Mouse (Mus musculus) kidney, adult 2 months (tissue): Measurements from ENCODE around the gene Adipor2. TPM values are rescaled to one million over a fixed set of nuclear protein-coding genes. Genes with fewer than 3 reads are reported as not detected.

Experiments used
- DNase-seq: peaks from one replicate; pipeline ENCODE4 v3.0.0; 2021
- H3K27ac ChIP-seq: fragments of 200-500 bp; 2 replicates; pipeline ENCODE4 v1.5.1; 2012; ENCODE audit warnings: low read depth, low read length, control low read depth, inconsistent platforms; ENCODE audit not compliant: insufficient read depth
- H3K27me3 ChIP-seq: fragments of 200-500 bp; replicated peaks from 2 replicates; pipeline ENCODE4 v1.6.1; 2012; ENCODE audit warnings: mild to moderate bottlenecking, moderate library complexity, low read length, inconsistent platforms; ENCODE audit not compliant: control insufficient read depth, insufficient read depth
- H3K36me3 ChIP-seq: fragments of 200-500 bp; 2 replicates; pipeline ENCODE4 v1.6.1; 2012; ENCODE audit warnings: mild to moderate bottlenecking, moderate library complexity, low read length, inconsistent platforms; ENCODE audit not compliant: control insufficient read depth, insufficient read depth
- H3K4me1 ChIP-seq: fragments of 200-500 bp; 2 replicates; pipeline ENCODE4 v1.6.1; 2011; ENCODE audit warnings: low read length; ENCODE audit not compliant: control insufficient read depth, insufficient read depth
- H3K4me3 ChIP-seq: fragments of 200-500 bp; 2 replicates; pipeline ENCODE4 v1.5.1; 2011; ENCODE audit warnings: mild to moderate bottlenecking, low read depth, low read length, control low read depth; ENCODE audit not compliant: insufficient read depth
- CTCF ChIP-seq: fragments of 200-500 bp; conservative IDR thresholded peaks from 2 replicates; pipeline ENCODE4 v1.5.1; 2011; ENCODE audit warnings: low read depth, mild to moderate bottlenecking, control low read depth, low read length, moderate library complexity, mixed read lengths; ENCODE audit not compliant: insufficient read depth, insufficient read length
- POLR2A ChIP-seq: fragments of 200-500 bp; IDR thresholded peaks from one replicate; pipeline ENCODE4 v1.6.1; 2011; ENCODE audit warnings: low read depth, low read length, control low read depth
- WGBS: fragments of 180-500 bp; shearing (Covaris S2); methylation state at CpG from one replicate; pipeline ENCODE4 v1.1.7; 2018; 5-methylcytosine and 5-hydroxymethylcytosine counted together
- polyA plus RNA-seq: library from polyadenylated mRNA; depleted of rRNA; stranded (reverse); fragments of >200 nt; gene quantifications from 2 replicates; pipeline ENCODE4 v1.2.3, GENCODE M21; 2012

Adipor2 gene
- polyA plus RNA-seq, 1 experiment = 66.6 TPM

GRCm38 (mm10) chr6:119358020-119358571, 59.4 kb downstream of the Adipor2 start:
- TF ChIP-seq CTCF = no peak
- TF ChIP-seq POLR2A = no peak
- H3K36me3 ChIP-seq = peaks cover 10% of the 10 kb centered on the region
- H3K27me3 ChIP-seq = no peaks in the 10 kb centered on the region
- no peak overlapping the region for H3K4me3 ChIP-seq
- DNase-seq = no peak
- H3K27ac ChIP-seq = no peak overlapping the region
- WGBS = 79% methylated on average over 8 of the region's 8 CpGs
- no peaks in the 10 kb centered on the region for H3K4me1 ChIP-seq

GRCm38 (mm10) chr6:119352501-119352900, 65.0 kb downstream of the Adipor2 start:
- WGBS = 79% methylated on average over 6 of the region's 6 CpGs
- H3K27me3 ChIP-seq = no peaks in the 10 kb centered on the region
- peaks cover 3% of the 10 kb centered on the region; the same call in 1 of the 2 replicates for H3K36me3 ChIP-seq
- TF ChIP-seq POLR2A (no peak), CTCF (no peak)
- H3K4me1 ChIP-seq = no peaks in the 10 kb centered on the region
- H3K27ac ChIP-seq = no peak overlapping the region
- DNase-seq = no peak
- H3K4me3 ChIP-seq = no peak overlapping the region

GRCm38 (mm10) chr6:119351656-119352055, 65.8 kb downstream of the Adipor2 start:
- H3K27me3 ChIP-seq = no peaks in the 10 kb centered on the region
- DNase-seq = no peak
- WGBS = 80% methylated on average over 8 of the region's 8 CpGs
- H3K27ac ChIP-seq = no peak overlapping the region
- no peak overlapping the region for H3K4me3 ChIP-seq
- no peaks in the 10 kb centered on the region for H3K4me1 ChIP-seq
- no peaks in the 10 kb centered on the region for H3K36me3 ChIP-seq
- TF ChIP-seq CTCF (no peak), POLR2A (no peak)

GRCm38 (mm10) chr6:119350703-119351198, 66.8 kb downstream of the Adipor2 start:
- H3K36me3 ChIP-seq = no peaks in the 10 kb centered on the region
- no peak overlapping the region for H3K27ac ChIP-seq
- no peaks in the 10 kb centered on the region for H3K4me1 ChIP-seq
- DNase-seq = no peak
- H3K4me3 ChIP-seq = no peak overlapping the region
- whole genome bisulfite sequencing = 84% methylated on average over 9 of the region's 9 CpGs
- TF ChIP-seq CTCF (no peak), POLR2A (no peak)
- H3K27me3 ChIP-seq = no peaks in the 10 kb centered on the region

- H3K27me3 ChIP-seq = no peaks in the 10 kb centered on the region
- WGBS = 0% methylated on average over 1 of the region's 1 CpGs
- DNase-seq = peak; percentile 70
- TF ChIP-seq POLR2A = no peak
- peak; percentile 51 for TF ChIP-seq CTCF
- no peak overlapping the region for H3K27ac ChIP-seq
- H3K36me3 ChIP-seq = no peaks in the 10 kb centered on the region
- no peaks in the 10 kb centered on the region for H3K4me1 ChIP-seq
- no peak overlapping the region for H3K4me3 ChIP-seq
Observed at GRCm38 (mm10) chr6:119348234-119348633, 69.3 kb downstream of the Adipor2 start.

GRCm38 (mm10) chr6:119347813-119348212, 69.7 kb downstream of the Adipor2 start:
- WGBS = 77% methylated on average over 5 of the region's 5 CpGs

GRCm38 (mm10) chr6:119346257-119346656, 71.2 kb downstream of the Adipor2 start:
- Histone ChIP-seq H3K4me3 (no peak overlapping the region), H3K27me3 (no peaks in the 10 kb centered on the region), H3K27ac (no peak overlapping the region), H3K36me3 (no peaks in the 10 kb centered on the region), H3K4me1 (no peaks in the 10 kb centered on the region)
- DNase-seq = no peak
- TF ChIP-seq POLR2A = no peak
- TF ChIP-seq CTCF = no peak
- 30% methylated on average over 10 of the region's 10 CpGs for WGBS

More at GRCm38 (mm10) chr6:119347813-119348212, 69.7 kb downstream of the Adipor2 start:
- DNase-seq = no peak
- no peaks in the 10 kb centered on the region for H3K36me3 ChIP-seq
- no peak for TF ChIP-seq CTCF
- TF ChIP-seq POLR2A = no peak
- H3K27ac ChIP-seq = no peak overlapping the region
- no peaks in the 10 kb centered on the region for H3K4me1 ChIP-seq
- no peak overlapping the region for H3K4me3 ChIP-seq
- no peaks in the 10 kb centered on the region for H3K27me3 ChIP-seq

- DNase-seq = peak; percentile 60
- H3K4me1 ChIP-seq = no peaks in the 10 kb centered on the region
- TF ChIP-seq CTCF = no peak
- TF ChIP-seq POLR2A = no peak
Observed at GRCm38 (mm10) chr6:119341409-119341808, 76.1 kb downstream of the Adipor2 start.

More at GRCm38 (mm10) chr6:119341409-119341808, 76.1 kb downstream of the Adipor2 start:
- Histone ChIP-seq H3K4me3 (no peak overlapping the region), H3K27ac (no peak overlapping the region), H3K27me3 (no peaks in the 10 kb centered on the region), H3K36me3 (no peaks in the 10 kb centered on the region)
